Mouse (Mus musculus) forebrain, embryonic 13.5 days (tissue): ENCODE measurements around the gene Zfp352. TPM values are rescaled to one million over a fixed set of nuclear protein-coding genes. Genes with fewer than 3 reads are reported as not detected.
"Not testable (repeated sequence)": the region's sequence is repeated elsewhere in the genome, so short reads cannot be mapped to it uniquely, and the experiment has no call there.

Experiments used
- ATAC-seq: fragments of 200-750 bp; cut with Nextera tagmentation; 2 replicates; pipeline ENCODE4 v1.8.0; 2017
- H3K27ac ChIP-seq: fragments of 300-500 bp; sonication (generic); 2 replicates; pipeline ENCODE4 v1.5.1; 2015; ENCODE audit warnings: inconsistent platforms, mild to moderate bottlenecking, moderate library complexity
- H3K27me3 ChIP-seq: fragments of 300-500 bp; sonication (generic); 2 replicates; pipeline ENCODE4 v1.6.1; 2015; ENCODE audit warnings: mild to moderate bottlenecking, inconsistent platforms
- H3K36me3 ChIP-seq: fragments of 300-500 bp; sonication (generic); 2 replicates; pipeline ENCODE4 v1.6.1; 2015; ENCODE audit warnings: mild to moderate bottlenecking, inconsistent platforms; ENCODE audit not compliant: poor library complexity, severe bottlenecking
- H3K4me1 ChIP-seq: fragments of 300-500 bp; sonication (generic); 2 replicates; pipeline ENCODE4 v1.6.1; 2015; ENCODE audit warnings: inconsistent platforms
- H3K4me2 ChIP-seq: fragments of 300-500 bp; sonication (generic); 2 replicates; pipeline ENCODE4 v1.6.1; 2015; ENCODE audit warnings: inconsistent platforms, mild to moderate bottlenecking, moderate library complexity
- H3K4me3 ChIP-seq: fragments of 300-500 bp; sonication (generic); 2 replicates; pipeline ENCODE4 v1.5.1; 2015; ENCODE audit warnings: mild to moderate bottlenecking, inconsistent platforms
- H3K9ac ChIP-seq: fragments of 300-500 bp; sonication (generic); 2 replicates; pipeline ENCODE4 v1.6.1; 2015; ENCODE audit warnings: mild to moderate bottlenecking, inconsistent platforms
- H3K9me3 ChIP-seq: fragments of 300-500 bp; sonication (generic); replicated peaks from 2 replicates; pipeline ENCODE4 v1.6.1; 2016; ENCODE audit warnings: inconsistent platforms
- WGBS: fragments of 180-500 bp; shearing (Covaris S2); methylation state at CpG from one replicate; pipeline ENCODE4 v1.1.7; 2015; 5-methylcytosine and 5-hydroxymethylcytosine counted together
- polyA plus RNA-seq: library from polyadenylated mRNA; unstranded; fragments of >200 nt; fragmentation: Nextera tagmentation; extraction: Ambion mirVana; gene quantifications from 2 replicates; pipeline ENCODE4 v1.2.1, GENCODE M21; 2015

The Zfp352 gene
- polyA plus RNA-seq: not detected in 2 replicates

DNA sequence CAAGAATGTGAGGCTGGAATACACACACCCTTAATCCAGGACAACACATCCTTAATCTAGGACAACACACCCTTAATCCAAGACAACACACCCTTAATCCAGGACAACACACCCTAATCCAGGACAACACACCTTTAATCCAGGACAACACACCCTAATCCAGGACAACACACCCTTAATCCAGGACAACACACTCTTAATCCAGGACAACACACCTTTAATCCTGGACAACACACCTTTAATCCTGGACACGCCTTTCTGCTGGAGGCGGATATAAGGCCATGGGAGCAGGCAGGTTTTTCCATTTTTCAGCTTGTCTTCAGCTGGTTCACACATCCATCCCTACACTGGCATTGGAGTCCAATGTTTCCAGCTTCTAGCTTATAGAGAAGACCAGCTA is at the start of gene Zfp352:
Zfp352 (plus strand) TSS at position 301 of the 400 bp plus-strand sequence.
- no peak within 1 kb of the TSS for H3K9ac ChIP-seq
- no peak for ATAC-seq
- 92% methylated on average over 2 of the region's 2 CpGs for WGBS

DNA sequence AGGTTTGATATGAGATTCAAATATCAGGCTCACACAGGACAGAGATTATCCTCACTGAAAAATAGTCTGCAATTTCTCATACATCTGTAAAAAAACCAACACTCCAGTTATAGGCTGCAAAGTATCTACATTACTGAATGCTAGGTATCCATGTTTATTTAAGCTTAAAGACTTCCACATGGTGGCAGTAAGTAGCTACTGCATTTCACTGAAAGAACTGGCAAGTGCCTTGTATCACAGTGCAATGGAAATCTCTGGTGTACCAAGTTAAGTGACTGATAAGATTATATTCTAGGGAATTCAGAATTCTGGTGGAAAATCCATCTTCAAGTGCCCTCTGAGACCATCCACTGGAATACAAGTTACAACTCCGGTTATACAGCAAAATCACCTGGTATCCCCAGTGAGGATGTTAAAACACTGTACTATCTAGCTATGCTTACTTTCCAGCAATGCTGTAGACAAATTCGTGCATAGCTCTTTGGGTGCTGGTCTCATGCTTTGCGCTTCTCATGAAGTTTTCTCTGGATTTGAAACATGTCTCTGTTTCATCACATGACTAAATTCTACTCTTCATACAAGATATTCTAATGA is 47.6 kb upstream of the Zfp352 start:
- WGBS: 88% methylated on average over 3 of the region's 3 CpGs
- peak; percentile 76 for ATAC-seq

More for the DNA sequence above, at the start of gene Zfp352:
- no peak within 1 kb of the TSS for H3K4me3 ChIP-seq
- H3K36me3 ChIP-seq: no peaks in the 10 kb centered on the region
- H3K27me3 ChIP-seq: no peaks in the 10 kb centered on the region
- no peaks in the 10 kb centered on the region for H3K9me3 ChIP-seq
- no peak within 1 kb of the TSS for H3K27ac ChIP-seq
- H3K4me2 ChIP-seq: no peak within 1 kb of the TSS
- H3K4me1 ChIP-seq: no peaks in the 10 kb centered on the region

GRCm38 (mm10) chr4:90174036-90174435 is 44.6 kb upstream of the Zfp352 start:
- Histone ChIP-seq H3K36me3 (no peaks in the 10 kb centered on the region), H3K4me2 (no peak overlapping the region), H3K27me3 (no peaks in the 10 kb centered on the region), H3K9me3 (no peaks in the 10 kb centered on the region), H3K27ac (no peak overlapping the region), H3K9ac (no peak overlapping the region), H3K4me3 (no peak overlapping the region), H3K4me1 (no peaks in the 10 kb centered on the region)
- ATAC-seq: no peak
- WGBS: 82% methylated on average over 1 of the region's 1 CpGs

More for the DNA sequence above, 47.6 kb upstream of the Zfp352 start:
- no peaks in the 10 kb centered on the region for H3K9me3 ChIP-seq
- no peak overlapping the region for H3K4me3 ChIP-seq
- no peaks in the 10 kb centered on the region for H3K27me3 ChIP-seq
- no peak overlapping the region for H3K9ac ChIP-seq
- H3K36me3 ChIP-seq: no peaks in the 10 kb centered on the region
- no peak overlapping the region for H3K4me2 ChIP-seq
- no peaks in the 10 kb centered on the region for H3K4me1 ChIP-seq
- H3K27ac ChIP-seq: no peak overlapping the region

- no peak overlapping the region for H3K4me3 ChIP-seq
- no peak overlapping the region for H3K9ac ChIP-seq
- no peaks in the 10 kb centered on the region for H3K27me3 ChIP-seq
- H3K4me2 ChIP-seq: no peak overlapping the region
- no peaks in the 10 kb centered on the region for H3K9me3 ChIP-seq
- ATAC-seq: no peak
- no peak overlapping the region for H3K27ac ChIP-seq
- no peaks in the 10 kb centered on the region for H3K36me3 ChIP-seq
- 82% methylated on average over 5 of the region's 5 CpGs for WGBS
- no peaks in the 10 kb centered on the region for H3K4me1 ChIP-seq
These were observed 15.2 kb upstream of the Zfp352 start for GRCm38 (mm10) chr4:90203421-90203820.

GRCm38 (mm10) chr4:90211475-90211874 is 7.1 kb upstream of the Zfp352 start:
- no peaks in the 10 kb centered on the region for H3K36me3 ChIP-seq
- no peaks in the 10 kb centered on the region for H3K27me3 ChIP-seq
- H3K4me1 ChIP-seq: no peaks in the 10 kb centered on the region
- WGBS: 15% methylated on average over 1 of the region's 1 CpGs
- no peak overlapping the region for H3K9ac ChIP-seq
- peak; percentile 63; the same call in 1 of the 2 replicates for ATAC-seq
- no peak overlapping the region for H3K4me3 ChIP-seq
- H3K9me3 ChIP-seq: no peaks in the 10 kb centered on the region
- H3K4me2 ChIP-seq: no peak overlapping the region
- H3K27ac ChIP-seq: no peak overlapping the region

GRCm38 (mm10) chr4:90212076-90212475 is 6.5 kb upstream of the Zfp352 start:
- 70% methylated on average over 3 of the region's 3 CpGs for WGBS

DNA sequence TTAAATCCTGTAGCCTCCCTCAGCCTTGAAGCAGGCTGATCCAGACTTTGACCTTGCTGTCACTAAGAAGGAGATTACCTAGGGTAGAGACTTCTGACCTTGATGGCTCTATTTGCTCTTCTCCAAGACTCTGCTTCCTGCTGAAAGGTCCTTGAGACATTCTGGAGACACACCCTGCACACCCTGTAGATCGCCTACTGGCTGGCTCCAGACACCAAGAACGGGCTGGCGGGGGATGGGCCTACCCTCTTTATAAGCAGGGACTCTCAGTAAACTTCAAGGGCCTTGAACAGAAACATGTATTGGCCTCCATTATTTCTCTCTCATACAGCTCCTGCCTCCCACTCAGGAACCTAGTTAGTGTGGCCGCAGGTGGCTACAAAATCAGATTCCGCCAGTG is 17.0 kb downstream of the Zfp352 start:
- H3K4me2 ChIP-seq, H3K36me3 ChIP-seq, H3K27ac ChIP-seq, H3K4me3 ChIP-seq, H3K27me3 ChIP-seq, ATAC-seq, H3K9ac ChIP-seq, H3K4me1 ChIP-seq, H3K9me3 ChIP-seq: not testable (repeated sequence)
- WGBS: 96% methylated on average over 5 of the region's 5 CpGs

More at GRCm38 (mm10) chr4:90212076-90212475, 6.5 kb upstream of the Zfp352 start:
- no peaks in the 10 kb centered on the region for H3K9me3 ChIP-seq
- H3K4me1 ChIP-seq: no peaks in the 10 kb centered on the region
- no peak overlapping the region for H3K4me3 ChIP-seq
- no peak overlapping the region for H3K4me2 ChIP-seq
- H3K27ac ChIP-seq: no peak overlapping the region
- no peaks in the 10 kb centered on the region for H3K27me3 ChIP-seq
- H3K36me3 ChIP-seq: no peaks in the 10 kb centered on the region
- no peak for ATAC-seq
- H3K9ac ChIP-seq: no peak overlapping the region

DNA sequence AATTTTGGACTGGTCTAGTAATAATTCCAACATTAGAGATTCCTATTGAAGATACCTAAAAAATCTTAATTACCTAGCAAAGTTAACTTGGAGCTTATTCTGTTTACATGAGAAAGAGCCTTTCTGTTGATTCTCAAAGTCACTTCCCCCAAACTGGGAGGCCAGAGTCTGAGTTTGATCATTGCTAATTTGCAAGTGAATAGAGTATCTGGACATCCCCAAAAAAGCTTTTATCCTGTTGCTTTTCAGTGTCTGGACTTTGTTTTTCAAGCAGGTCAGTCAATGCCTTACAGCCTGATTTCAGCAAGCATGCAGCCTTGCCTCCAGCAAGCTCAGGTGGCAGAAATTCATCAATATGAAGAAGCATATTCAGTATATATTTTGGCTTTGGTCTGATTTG is 51.2 kb downstream of the Zfp352 start:
- Histone ChIP-seq H3K27me3 (no peaks in the 10 kb centered on the region), H3K4me3 (no peak overlapping the region)

More for the DNA sequence above, 51.2 kb downstream of the Zfp352 start:
- no peak overlapping the region for H3K4me2 ChIP-seq
- H3K9me3 ChIP-seq: peaks cover 16% of the 10 kb centered on the region
- no peak overlapping the region for H3K27ac ChIP-seq
- H3K9ac ChIP-seq: no peak overlapping the region
- no peak for ATAC-seq
- no peaks in the 10 kb centered on the region for H3K36me3 ChIP-seq
- H3K4me1 ChIP-seq: no peaks in the 10 kb centered on the region
